Mouse (Mus musculus): ENCODE data around the gene Trim38. TPM values are rescaled to one million over a fixed set of nuclear protein-coding genes. Genes with fewer than 3 reads are reported as not detected.
"Not testable (repeated sequence)": the region's sequence is repeated elsewhere in the genome, so short reads cannot be mapped to it uniquely, and the experiment has no call there.

Trim38 gene
- total RNA-seq, 2 experiments from 2014 or later = not detected

GRCm38 (mm10) chr13:23746201-23747080 is 23.3 kb upstream of the Trim38 start, which contains the start of gene Hist1h2bb:
Gene Hist1h2bb, plus strand, starts transcription at chr13:23746734.
- peak; percentile 43 for DNase-seq (ENCODE audit: low spot score)

- DNase-seq (ENCODE audit: low spot score) = no peak
These were observed 22.4 kb upstream of the Trim38 start for GRCm38 (mm10) chr13:23747081-23747891.

GRCm38 (mm10) chr13:23747892-23748288 is 21.8 kb upstream of the Trim38 start:
- no peak for DNase-seq (ENCODE audit: low spot score)

- DNase-seq (ENCODE audit: low spot score) = no peak
These were observed 20.1 kb upstream of the Trim38 start for GRCm38 (mm10) chr13:23749563-23750121.

- not testable (repeated sequence) for DNase-seq (ENCODE audit: low spot score)
These were observed 18.8 kb upstream of the Trim38 start, which contains the start of gene Hist1h2ab for GRCm38 (mm10) chr13:23750839-23751477. Gene Hist1h2ab, plus strand, starts transcription at chr13:23751126.

- no peak for DNase-seq (ENCODE audit: low spot score)
These were observed 18.2 kb upstream of the Trim38 start for GRCm38 (mm10) chr13:23751478-23751956.

GRCm38 (mm10) chr13:23752067-23752741 is 17.5 kb upstream of the Trim38 start, which contains the start of gene Hist1h3b:
Gene Hist1h3b, plus strand, starts transcription at chr13:23752267.
- peak; percentile 44 for DNase-seq (ENCODE audit: low spot score)

- DNase-seq (ENCODE audit: low spot score) = no peak
These were observed 17.0 kb upstream of the Trim38 start for GRCm38 (mm10) chr13:23752742-23753172.

- DNase-seq (ENCODE audit: low spot score) = no peak
These were observed 16.2 kb upstream of the Trim38 start for GRCm38 (mm10) chr13:23753314-23754078.

GRCm38 (mm10) chr13:23755000-23755399 is 14.7 kb upstream of the Trim38 start:
- DNase-seq (ENCODE audit: low spot score) = no peak

- peak; percentile 50 for DNase-seq (ENCODE audit: low spot score)
These were observed 12.9 kb upstream of the Trim38 start, which contains the start of gene Hist1h4b for GRCm38 (mm10) chr13:23756790-23757189. Gene Hist1h4b, plus strand, starts transcription at chr13:23757013.

GRCm38 (mm10) chr13:23757211-23757773 is 12.4 kb upstream of the Trim38 start:
- DNase-seq (ENCODE audit: low spot score) = no peak

- DNase-seq (ENCODE audit: low spot score) = no peak
These were observed 11.8 kb upstream of the Trim38 start for GRCm38 (mm10) chr13:23757921-23758320.

GRCm38 (mm10) chr13:23759251-23759771 is 10.4 kb upstream of the Trim38 start:
- DNase-seq (ENCODE audit: low spot score) = no peak

GRCm38 (mm10) chr13:23759916-23760239 is 9.8 kb upstream of the Trim38 start:
- DNase-seq (ENCODE audit: low spot score) = no peak

- no peak for DNase-seq (ENCODE audit: low spot score)
These were observed 9.3 kb upstream of the Trim38 start for GRCm38 (mm10) chr13:23760240-23760971.

GRCm38 (mm10) chr13:23760972-23761864 is 8.5 kb upstream of the Trim38 start, which contains the start of gene Hist1h4a:
Gene Hist1h4a, minus strand, starts transcription at chr13:23761230.
- DNase-seq (ENCODE audit: low spot score) = peak; percentile 90

Data from gastrocnemius, adult 18-20 months (tissue).